Mouse (Mus musculus) intestine, embryonic 14.5 days (tissue): ENCODE results near the gene Dus2. TPM values are rescaled to one million over a fixed set of nuclear protein-coding genes. Genes with fewer than 3 reads are reported as not detected.
"Not testable (repeated sequence)": the region's sequence is repeated elsewhere in the genome, so short reads cannot be mapped to it uniquely, and the experiment has no call there.

Source experiments
- ATAC-seq: fragments of 200-750 bp; cut with Nextera tagmentation; replicated peaks from 2 replicates; pipeline ENCODE4 v1.8.0; 2017; ENCODE audit warnings: low read depth, moderate number of reproducible peaks, moderate TSS enrichment, moderate library complexity; ENCODE audit not compliant: low FRiP score, low TSS enrichment
- DNase-seq: peaks from one replicate; pipeline ENCODE4 v3.0.0-alpha.2; 2018; ENCODE audit warnings: low spot score
- H3K27ac ChIP-seq: fragments of 300-500 bp; sonication (generic); 2 replicates; pipeline ENCODE4 v1.5.1; 2014; ENCODE audit warnings: low read depth, mild to moderate bottlenecking, control low read depth
- H3K27me3 ChIP-seq: fragments of 300-500 bp; sonication (generic); replicated peaks from 2 replicates; pipeline ENCODE4 v1.6.1; 2014; ENCODE audit warnings: low read length, control low read depth; ENCODE audit not compliant: control insufficient read depth, insufficient read depth
- H3K36me3 ChIP-seq: fragments of 300-500 bp; sonication (generic); 2 replicates; pipeline ENCODE4 v1.6.1; 2014; ENCODE audit warnings: low read length, control low read depth; ENCODE audit not compliant: control insufficient read depth, insufficient read depth
- H3K4me1 ChIP-seq: fragments of 300-500 bp; sonication (generic); replicated peaks from 2 replicates; pipeline ENCODE4 v1.6.1; 2014; ENCODE audit warnings: low read length, control low read depth, mixed read lengths; ENCODE audit not compliant: control insufficient read depth, insufficient read depth
- H3K4me2 ChIP-seq: fragments of 300-500 bp; sonication (generic); 2 replicates; pipeline ENCODE4 v1.6.1; 2014; ENCODE audit warnings: low read length
- H3K4me3 ChIP-seq: fragments of 300-500 bp; sonication (generic); 2 replicates; pipeline ENCODE4 v1.5.1; 2014; ENCODE audit warnings: low read depth, low read length, control low read depth, mixed read lengths
- H3K9ac ChIP-seq: fragments of 300-500 bp; sonication (generic); 2 replicates; pipeline ENCODE4 v1.6.1; 2014; ENCODE audit warnings: mild to moderate bottlenecking, low read length
- H3K9me3 ChIP-seq: fragments of 300-500 bp; sonication (generic); 2 replicates; pipeline ENCODE4 v1.6.1; 2016; ENCODE audit warnings: low read length, control low read depth; ENCODE audit not compliant: control insufficient read depth
- WGBS: fragments of 180-500 bp; shearing (Covaris S2); extraction: QIAGEN DNeasy Blood & Tissue Kit; methylation state at CpG from one replicate; pipeline ENCODE4 v1.1.7; 2014; 5-methylcytosine and 5-hydroxymethylcytosine counted together
- polyA plus RNA-seq: library from polyadenylated mRNA; unstranded; fragments of >200 nt; fragmentation: Nextera tagmentation; extraction: Ambion mirVana; gene quantifications from 2 replicates; pipeline ENCODE4 v1.2.1, GENCODE M21; 2014

Dus2 gene
- polyA plus RNA-seq, 1 experiment from 2014 or later: 18.3 TPM

GRCm38 (mm10) chr8:105975363-105975762 is 15.8 kb upstream of the Dus2 start:
- Histone ChIP-seq H3K4me1 (no peaks in the 10 kb centered on the region), H3K4me2 (no peak overlapping the region), H3K9ac (no peak overlapping the region), H3K4me3 (no peak overlapping the region), H3K36me3 (no peaks in the 10 kb centered on the region), H3K27ac (no peak overlapping the region), H3K9me3 (no peaks in the 10 kb centered on the region), H3K27me3 (no peaks in the 10 kb centered on the region)
- ATAC-seq (no peak), DNase-seq (no peak)
- 76% methylated on average over 7 of the region's 7 CpGs for WGBS

GRCm38 (mm10) chr8:105979325-105979724 is 11.8 kb upstream of the Dus2 start, which contains the start of gene Dpep3:
Gene Dpep3 (minus strand): TSS chr8:105979429.
- H3K27ac ChIP-seq: no peak within 1 kb of the TSS
- H3K9ac ChIP-seq: no peak within 1 kb of the TSS
- WGBS: 91% methylated on average over 15 of the region's 15 CpGs
- no peak for ATAC-seq
- no peak within 1 kb of the TSS for H3K4me3 ChIP-seq
- no peaks in the 10 kb centered on the region for H3K4me1 ChIP-seq
- H3K9me3 ChIP-seq: no peaks in the 10 kb centered on the region
- no peaks in the 10 kb centered on the region for H3K36me3 ChIP-seq
- no peak for DNase-seq
- H3K27me3 ChIP-seq: no peaks in the 10 kb centered on the region
- H3K4me2 ChIP-seq: no peak within 1 kb of the TSS

GRCm38 (mm10) chr8:105981146-105981545 is 10.0 kb upstream of the Dus2 start:
- Histone ChIP-seq H3K4me1 (0 out of 2 replicates have a peak, but pooled peaks cover under 1% of the 10 kb centered on the region), H3K27me3 (no peaks in the 10 kb centered on the region), H3K27ac (no peak overlapping the region), H3K4me3 (no peak overlapping the region), H3K4me2 (no peak overlapping the region), H3K9ac (no peak overlapping the region), H3K36me3 (no peaks in the 10 kb centered on the region), H3K9me3 (no peaks in the 10 kb centered on the region)
- WGBS: 85% methylated on average over 1 of the region's 1 CpGs
- no peak for ATAC-seq
- no peak for DNase-seq

GRCm38 (mm10) chr8:105983406-105983805 is 7.7 kb upstream of the Dus2 start:
- H3K27ac ChIP-seq: not testable (repeated sequence)

GRCm38 (mm10) chr8:105988546-105988945 is 2.6 kb upstream of the Dus2 start:
- no peak for DNase-seq
- Histone ChIP-seq H3K27ac (no peak overlapping the region), H3K36me3 (no peaks in the 10 kb centered on the region), H3K4me2 (no peak overlapping the region), H3K4me3 (no peak overlapping the region), H3K4me1 (0 out of 2 replicates have a peak, but pooled peaks cover 3% of the 10 kb centered on the region), H3K9me3 (no peaks in the 10 kb centered on the region), H3K9ac (no peak overlapping the region), H3K27me3 (no peaks in the 10 kb centered on the region)
- WGBS: 86% methylated on average over 11 of the region's 11 CpGs
- ATAC-seq: no peak

More at GRCm38 (mm10) chr8:105983406-105983805, 7.7 kb upstream of the Dus2 start:
- H3K36me3 ChIP-seq, H3K9ac ChIP-seq, H3K4me2 ChIP-seq, DNase-seq, H3K9me3 ChIP-seq, H3K27me3 ChIP-seq, H3K4me3 ChIP-seq, H3K4me1 ChIP-seq, ATAC-seq: not testable (repeated sequence)
- WGBS: 80% methylated on average over 11 of the region's 11 CpGs

GRCm38 (mm10) chr8:105991546-105991945 is 409 bp downstream of the Dus2 start:
- DNase-seq (no peak), ATAC-seq (no peak)
- no peak overlapping the region for H3K4me3 ChIP-seq
- H3K27me3 ChIP-seq: no peaks in the 10 kb centered on the region
- no peaks in the 10 kb centered on the region for H3K9me3 ChIP-seq
- no peak overlapping the region for H3K4me2 ChIP-seq
- 68% methylated on average over 2 of the region's 2 CpGs for WGBS
- no peak overlapping the region for H3K9ac ChIP-seq
- no peak overlapping the region for H3K27ac ChIP-seq
- no peaks in the 10 kb centered on the region for H3K36me3 ChIP-seq
- no peaks in the 10 kb centered on the region for H3K4me1 ChIP-seq

GRCm38 (mm10) chr8:105992499-105992898 is 1.4 kb downstream of the Dus2 start:
- Histone ChIP-seq H3K4me2 (no peak overlapping the region), H3K36me3 (no peaks in the 10 kb centered on the region), H3K4me1 (no peaks in the 10 kb centered on the region), H3K4me3 (no peak overlapping the region), H3K9me3 (no peaks in the 10 kb centered on the region), H3K27me3 (no peaks in the 10 kb centered on the region), H3K27ac (no peak overlapping the region), H3K9ac (no peak overlapping the region)
- WGBS: 64% methylated on average over 5 of the region's 5 CpGs
- DNase-seq (no peak), ATAC-seq (no peak)

GRCm38 (mm10) chr8:105993226-105993625 is 2.1 kb downstream of the Dus2 start:
- H3K4me2 ChIP-seq: no peak overlapping the region
- no peak overlapping the region for H3K4me3 ChIP-seq
- no peaks in the 10 kb centered on the region for H3K27me3 ChIP-seq
- H3K36me3 ChIP-seq: no peaks in the 10 kb centered on the region
- WGBS: 73% methylated on average over 4 of the region's 4 CpGs
- no peaks in the 10 kb centered on the region for H3K9me3 ChIP-seq
- no peak overlapping the region for H3K9ac ChIP-seq
- ATAC-seq: no peak
- H3K27ac ChIP-seq: no peak overlapping the region
- H3K4me1 ChIP-seq: no peaks in the 10 kb centered on the region
- no peak for DNase-seq

- H3K9me3 ChIP-seq: no peaks in the 10 kb centered on the region
- no peak overlapping the region for H3K27ac ChIP-seq
- DNase-seq (no peak), ATAC-seq (no peak)
- H3K4me1 ChIP-seq: no peaks in the 10 kb centered on the region
- H3K9ac ChIP-seq: no peak overlapping the region
- no peak overlapping the region for H3K4me3 ChIP-seq
- no peak overlapping the region for H3K4me2 ChIP-seq
- H3K36me3 ChIP-seq: no peaks in the 10 kb centered on the region
- H3K27me3 ChIP-seq: no peaks in the 10 kb centered on the region
- WGBS: 75% methylated on average over 7 of the region's 7 CpGs
Measured at GRCm38 (mm10) chr8:105996359-105996758, 5.2 kb downstream of the Dus2 start.
